Mouse (Mus musculus) frontal cortex, postnatal 14 days (tissue): ENCODE data around the gene Dnajc16.
A peak's percentile ranks its signal among the peaks of the same experiment; 100 is the strongest.
"Not testable (repeated sequence)": the region's sequence is repeated elsewhere in the genome, so short reads cannot be mapped to it uniquely, and the experiment has no call there.

Experiments used
- DNase-seq, 2 experiments: peaks; one replicate each; pipeline ENCODE4 v3.0.0; 2022; ENCODE audit warnings: low spot score in 2 of 2

Gene Dnajc16

DNA sequence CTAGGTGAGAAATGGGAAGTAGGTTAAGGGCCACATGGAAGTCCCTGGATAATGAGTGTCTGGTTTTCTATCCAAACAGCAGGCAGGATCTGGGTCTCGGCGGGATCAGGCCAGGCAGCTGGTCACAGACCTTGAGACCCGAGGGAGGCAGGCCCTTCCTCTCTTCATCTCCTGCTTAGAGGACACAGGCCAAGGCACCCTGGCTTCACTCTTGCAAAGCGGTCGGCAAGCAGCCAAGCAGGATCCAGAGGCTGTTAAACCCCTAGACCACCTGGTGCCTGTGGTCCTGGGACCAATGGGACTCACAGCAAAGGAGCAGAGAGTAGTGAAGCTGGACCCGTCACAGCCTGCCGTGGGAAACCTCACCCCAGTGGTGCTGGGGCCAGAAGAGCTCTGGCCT lies 5.6 kb upstream of the Dnajc16 start:
- no peak for DNase-seq

DNA sequence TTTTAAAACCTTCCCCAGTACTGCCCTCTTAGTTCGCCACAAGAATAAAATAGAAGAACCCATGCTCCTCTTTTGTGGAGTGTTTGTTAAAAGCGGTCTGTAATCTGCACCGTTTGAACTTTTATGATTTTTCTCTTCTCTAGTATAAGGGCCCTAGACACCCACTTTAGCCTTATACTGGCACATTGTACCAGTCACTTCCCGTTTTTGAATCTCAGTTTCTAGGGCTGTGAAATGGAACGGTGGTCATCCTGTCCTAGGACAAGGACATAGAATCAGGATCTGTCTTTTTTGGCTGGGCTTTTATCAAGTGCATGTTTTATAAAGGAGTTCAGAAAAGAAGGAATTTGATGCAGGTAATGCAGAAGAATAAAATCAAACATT lies 3.4 kb upstream of the Dnajc16 start:
- no peak for DNase-seq

DNA sequence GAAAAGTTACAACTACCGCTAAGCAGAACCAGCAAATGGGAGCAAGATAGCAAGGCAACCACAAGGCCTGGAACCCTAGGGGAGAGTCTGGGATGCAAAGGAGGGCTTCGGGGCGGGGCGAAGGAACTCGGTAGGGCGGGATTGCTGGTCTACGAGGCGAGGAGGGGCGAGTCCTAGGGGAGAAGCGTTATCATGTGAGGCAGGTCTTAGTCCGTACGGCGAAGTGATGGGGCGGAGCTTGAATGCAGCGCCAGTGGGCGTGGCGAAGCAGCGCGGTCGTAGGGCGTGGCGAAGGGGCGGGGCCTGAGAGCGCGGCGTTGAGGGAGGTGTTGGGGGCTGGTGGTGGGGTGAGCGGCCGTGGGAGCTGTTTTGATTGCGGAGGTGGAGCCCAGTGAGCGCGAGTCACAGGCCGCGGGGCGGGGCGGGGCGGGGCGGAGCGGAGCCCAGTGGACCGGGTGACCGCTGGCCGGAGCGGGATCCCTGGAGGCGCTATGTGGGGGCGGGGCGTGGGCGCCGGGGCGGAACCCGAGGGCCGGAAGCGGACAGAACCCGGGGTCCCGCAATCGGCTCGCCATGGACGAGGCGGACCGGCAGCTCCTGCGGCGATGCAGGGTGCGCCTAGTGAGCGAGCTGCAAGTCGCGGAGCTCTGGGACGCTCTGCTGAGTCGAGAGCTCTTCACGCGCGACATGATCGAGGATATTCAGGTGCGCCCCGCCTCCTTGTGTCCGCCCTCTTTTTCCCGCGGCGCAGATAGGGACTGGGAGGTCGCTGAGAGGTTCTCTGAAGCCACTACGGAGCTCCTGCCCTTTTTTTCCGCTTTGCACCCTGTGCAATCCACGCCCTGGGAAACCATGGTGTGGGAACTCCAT lies 2.8 kb upstream of the Dnajc16 start, which contains the start of gene Casp9:
Gene Casp9 (plus strand): TSS at position 331 of the 870 bp plus-strand sequence.
- DNase-seq, result peak; percentile 92 to 96

DNA sequence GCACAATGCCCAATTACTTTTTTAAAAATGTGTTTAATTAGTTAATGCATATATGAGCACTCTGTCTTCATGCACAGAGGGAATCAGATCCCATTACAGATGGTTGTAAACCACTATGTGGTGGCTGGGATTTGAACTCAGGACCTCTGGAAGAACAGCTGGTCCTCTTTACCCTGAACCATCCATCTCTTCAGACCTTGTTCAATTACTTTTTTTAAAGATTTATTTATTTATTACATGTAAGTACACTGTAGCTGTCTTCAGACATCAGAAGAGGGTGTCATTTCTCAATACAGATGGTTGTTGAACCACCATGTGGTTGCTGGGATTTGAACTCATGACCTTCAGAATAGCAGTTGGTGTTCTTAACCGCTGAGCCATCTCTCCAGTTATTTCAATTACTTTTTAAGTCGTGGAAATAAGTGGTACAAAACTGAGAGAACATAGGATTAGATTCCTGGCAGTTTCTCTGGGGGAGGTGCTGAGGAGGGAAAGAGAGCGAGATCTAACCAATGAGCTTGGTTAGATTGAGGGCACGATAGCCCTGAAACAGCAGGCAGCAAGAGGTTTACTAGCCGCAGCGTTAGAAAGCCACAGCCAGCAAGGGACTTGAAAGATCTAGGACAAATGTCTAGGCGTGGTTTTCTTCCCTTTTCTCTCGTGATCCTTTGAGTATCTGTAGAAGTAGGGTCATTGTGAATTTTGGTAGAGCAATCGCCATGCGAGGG lies 2.0 kb upstream of the Dnajc16 start:
- no peak for DNase-seq

DNA sequence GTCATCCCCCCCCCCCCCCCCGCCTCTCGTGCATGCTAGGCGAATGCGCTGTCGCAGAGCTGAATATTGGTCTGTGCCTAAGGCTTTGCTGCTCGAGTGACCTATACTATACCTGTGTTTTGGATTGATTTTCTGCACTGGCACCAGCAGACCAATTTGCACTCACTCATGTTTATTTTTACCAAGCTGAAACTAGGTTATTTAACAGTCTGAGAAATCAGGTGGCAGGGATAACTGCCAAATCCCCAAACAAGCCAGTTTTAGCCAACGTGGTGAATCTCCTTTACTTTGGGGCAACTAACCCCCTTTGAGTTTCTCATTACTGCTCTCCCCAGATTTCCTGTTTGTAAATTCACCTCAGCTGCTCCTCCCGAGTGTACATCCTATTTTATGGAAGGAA lies 1.2 kb upstream of the Dnajc16 start:
- no peak for DNase-seq

DNA sequence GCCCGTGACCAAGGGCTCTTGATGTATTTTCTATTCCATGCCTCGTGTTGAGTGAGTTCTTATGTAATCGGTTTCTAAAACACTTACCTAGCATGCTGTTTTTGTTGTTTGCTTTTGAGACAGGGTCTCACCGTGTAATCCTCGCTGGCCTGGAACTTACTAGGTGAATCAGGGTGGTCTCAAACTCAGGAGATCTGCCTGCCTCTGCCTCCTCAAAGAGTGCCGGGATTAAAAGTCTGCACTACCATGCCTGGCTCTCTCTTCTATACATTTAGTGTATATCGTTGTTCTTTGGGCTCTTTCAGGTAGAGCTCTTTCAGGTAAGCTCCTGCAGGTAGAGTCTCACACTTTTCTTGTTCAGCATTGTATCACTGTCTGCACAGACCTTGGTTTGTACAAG lies 755 bp upstream of the Dnajc16 start:
- no peak for DNase-seq

DNA sequence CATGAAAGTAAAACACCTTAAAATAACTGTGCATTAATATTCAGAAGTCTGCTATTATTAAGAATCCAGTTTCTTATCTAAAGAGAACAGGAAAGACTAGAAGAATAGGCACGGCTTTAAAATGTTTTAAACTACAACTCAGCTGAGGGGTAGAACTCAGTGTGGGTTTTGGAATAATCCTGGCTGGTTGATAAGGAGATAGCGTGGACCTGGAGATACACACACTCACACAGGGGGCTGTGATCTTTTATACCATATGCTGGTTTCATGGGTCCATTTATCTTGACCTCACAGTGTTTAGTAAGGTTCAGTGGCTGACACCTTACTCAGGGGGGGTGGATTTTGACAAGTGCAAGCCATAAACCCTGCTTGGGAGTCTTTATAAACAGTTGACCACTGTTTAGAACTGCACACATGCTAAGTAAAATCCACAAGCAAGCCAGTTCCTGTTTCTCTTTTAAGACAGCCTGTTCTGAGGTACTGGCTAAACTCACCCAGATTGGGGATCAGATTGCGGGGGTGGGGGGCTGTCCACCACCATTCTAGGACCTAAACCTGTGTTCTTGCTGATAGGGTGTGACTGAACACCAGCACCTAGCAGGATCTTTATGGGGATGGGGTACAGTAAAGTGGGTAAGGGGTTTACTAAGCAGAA lies 1.0 kb downstream of the Dnajc16 start:
- DNase-seq, result no peak

DNA sequence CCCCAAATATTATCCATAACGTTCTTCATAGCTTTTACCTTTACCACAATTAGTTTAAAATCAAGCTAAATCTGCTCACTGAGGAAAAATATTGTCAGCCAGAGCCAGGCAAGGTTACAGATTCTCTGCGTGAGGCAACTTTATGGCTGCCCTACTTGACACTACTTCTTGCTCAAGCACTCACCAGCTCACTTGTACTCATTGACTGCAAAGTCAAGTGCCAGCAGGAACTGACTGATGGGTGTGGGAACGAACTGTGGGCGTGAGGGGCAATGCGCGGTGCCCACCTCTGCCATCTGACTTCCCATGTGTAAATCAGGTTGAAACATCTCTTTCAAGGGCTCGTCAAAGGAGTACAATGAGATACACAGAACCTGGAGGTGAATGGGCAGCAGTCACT lies 3.3 kb downstream of the Dnajc16 start:
- DNase-seq, result no peak

DNA sequence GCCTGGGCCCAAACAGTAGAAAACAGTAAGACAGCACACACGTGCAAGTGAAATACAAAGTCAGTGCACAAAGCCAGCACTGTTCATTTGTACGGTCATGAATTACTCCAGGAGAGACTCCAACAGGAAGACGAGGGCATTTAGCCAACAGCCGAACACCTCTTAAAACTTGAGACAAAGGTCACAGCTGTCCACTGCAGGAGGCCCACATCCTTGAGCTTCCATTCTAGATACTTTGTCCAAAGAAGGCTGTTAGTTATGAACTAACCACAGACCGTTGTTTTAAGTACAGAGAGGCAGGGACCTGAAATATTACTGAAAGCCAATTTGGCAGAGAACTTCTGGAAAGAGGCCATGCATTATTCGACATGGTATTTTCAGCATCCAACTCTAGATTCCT lies 3.7 kb downstream of the Dnajc16 start:
- DNase-seq, result no peak

DNA sequence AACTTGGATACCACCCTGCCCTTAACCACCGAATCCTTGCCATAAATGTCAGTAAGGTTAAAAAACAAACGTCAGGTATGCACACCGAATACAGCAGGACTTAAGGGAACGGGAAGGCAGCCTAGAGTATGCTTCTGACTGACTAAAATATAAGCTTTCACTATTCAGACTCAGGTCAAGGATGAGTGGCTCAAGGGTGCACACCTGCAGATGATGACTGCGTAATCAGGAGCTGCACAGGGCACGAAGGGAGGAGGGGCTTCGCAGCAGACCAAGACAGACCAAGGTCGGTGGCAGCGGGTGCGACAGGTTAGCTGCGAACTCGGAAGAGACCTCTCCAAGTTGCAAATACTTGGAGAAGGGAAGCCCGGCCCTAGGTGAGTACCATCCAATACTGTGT lies 4.6 kb downstream of the Dnajc16 start:
- no peak for DNase-seq

DNA sequence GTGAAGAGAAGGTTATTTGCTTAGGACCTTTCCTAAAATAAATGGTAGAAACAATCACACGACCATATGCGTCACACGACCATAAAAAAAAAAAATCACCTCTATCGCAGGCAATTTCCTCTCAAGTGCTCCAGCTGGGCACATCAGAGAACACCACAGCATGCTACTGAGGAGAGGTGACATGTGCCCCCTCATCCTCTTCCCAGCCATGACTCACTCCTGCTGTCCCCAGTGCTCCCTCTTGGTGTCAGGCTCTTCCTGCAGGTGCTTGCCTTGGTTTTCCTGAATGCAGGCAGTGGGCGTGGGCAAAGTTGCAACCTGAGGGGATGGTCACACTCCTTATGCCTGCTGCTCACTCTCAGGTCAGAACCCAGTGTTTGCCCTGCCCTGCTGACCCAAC lies 5.9 kb downstream of the Dnajc16 start:
- DNase-seq, result no peak

DNA sequence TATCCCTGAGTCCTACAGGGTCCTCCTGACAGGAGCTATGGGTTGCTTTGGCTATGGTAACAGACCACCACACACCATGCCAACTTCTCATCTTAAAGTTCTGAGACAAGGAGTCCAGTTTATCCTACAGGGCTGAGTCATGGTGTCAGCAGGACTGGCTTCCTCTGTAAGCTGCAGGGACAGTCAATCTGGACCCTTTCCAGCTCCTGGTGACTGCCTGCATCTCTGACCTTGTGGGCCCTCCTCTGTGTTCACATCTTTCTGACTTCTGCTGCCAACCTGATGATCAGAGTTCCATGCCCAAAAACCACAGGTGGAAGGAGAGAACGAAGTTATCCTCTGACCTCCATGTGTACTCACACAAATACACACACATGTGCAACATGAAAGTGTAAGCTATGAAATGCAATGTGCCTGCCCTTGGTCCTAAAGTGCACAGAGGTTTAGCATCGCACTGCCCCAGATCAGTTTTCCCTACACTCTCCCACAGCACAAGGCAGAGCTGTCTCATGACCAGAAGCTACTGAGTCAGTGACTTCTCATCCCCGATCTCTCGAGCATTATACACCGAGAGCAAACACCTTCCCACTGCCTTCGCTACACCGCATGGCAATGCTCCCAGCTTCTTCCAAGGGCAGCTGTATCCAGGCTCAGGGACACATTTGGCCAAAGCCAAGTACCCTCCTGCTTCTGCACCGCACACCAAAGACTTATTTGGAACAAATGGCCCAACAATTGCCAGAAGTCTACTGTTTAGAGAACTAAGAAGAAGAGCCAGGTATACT lies 9.3 kb downstream of the Dnajc16 start:
- DNase-seq, result no peak

DNA sequence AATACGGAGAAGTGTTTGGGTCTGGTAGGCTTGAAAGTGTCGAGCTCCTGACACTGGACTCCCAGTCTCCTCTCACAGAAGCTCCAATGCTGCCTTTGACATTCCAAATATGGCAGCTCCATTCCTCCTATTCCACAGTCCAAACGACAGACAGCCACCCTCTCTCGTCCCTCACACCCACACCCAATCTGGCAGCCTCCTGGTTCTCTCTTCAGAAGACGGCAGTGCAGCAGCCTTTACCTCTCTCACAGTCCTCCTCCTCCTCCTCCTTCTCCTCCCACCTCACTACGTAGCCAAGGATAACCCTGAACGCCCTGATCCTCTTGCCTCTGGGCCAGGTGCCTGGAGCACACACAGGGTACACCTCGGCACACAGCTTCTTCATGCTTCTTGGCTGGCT lies 10.9 kb downstream of the Dnajc16 start:
- DNase-seq, result peak in 1 of 2 experiments; percentile 43

DNA sequence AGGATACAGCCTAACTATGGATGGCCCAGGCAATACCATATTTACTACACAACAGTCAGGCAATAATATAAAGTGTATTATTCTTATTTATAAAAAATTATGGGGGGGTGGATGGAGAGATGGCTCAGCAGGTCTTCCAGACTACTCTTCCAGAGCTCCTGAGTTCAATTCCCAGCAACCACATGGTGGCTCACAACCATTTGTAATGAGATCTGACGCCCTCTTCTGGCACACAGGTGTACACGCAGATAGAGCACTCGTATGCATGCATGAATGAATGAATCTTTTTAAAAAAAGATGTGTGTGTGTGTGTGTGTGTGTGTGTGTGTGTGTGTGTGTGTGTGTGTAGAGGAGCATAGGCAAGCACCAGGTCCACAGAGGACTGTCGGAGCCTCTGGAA lies 17.7 kb downstream of the Dnajc16 start:
- not testable (repeated sequence) for DNase-seq

DNA sequence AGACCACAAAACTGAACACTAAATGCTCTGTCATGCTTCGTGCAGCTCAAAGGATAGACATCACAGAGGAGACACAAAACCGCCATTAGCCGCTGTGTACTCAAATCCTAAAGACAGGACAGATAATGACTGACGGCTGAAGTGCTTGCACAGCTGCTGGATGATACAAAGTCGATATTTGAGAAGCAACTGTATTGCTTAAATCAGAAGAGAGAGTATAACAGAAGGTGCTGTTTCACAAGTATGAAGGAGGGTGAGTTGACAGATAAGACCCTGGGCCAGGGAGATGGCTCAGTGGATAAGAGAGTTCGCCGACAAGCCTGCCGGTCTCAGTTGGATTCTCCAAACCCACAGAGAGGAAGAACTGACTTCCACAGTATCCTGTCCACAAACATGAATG lies 18.9 kb downstream of the Dnajc16 start:
- DNase-seq, result no peak

DNA sequence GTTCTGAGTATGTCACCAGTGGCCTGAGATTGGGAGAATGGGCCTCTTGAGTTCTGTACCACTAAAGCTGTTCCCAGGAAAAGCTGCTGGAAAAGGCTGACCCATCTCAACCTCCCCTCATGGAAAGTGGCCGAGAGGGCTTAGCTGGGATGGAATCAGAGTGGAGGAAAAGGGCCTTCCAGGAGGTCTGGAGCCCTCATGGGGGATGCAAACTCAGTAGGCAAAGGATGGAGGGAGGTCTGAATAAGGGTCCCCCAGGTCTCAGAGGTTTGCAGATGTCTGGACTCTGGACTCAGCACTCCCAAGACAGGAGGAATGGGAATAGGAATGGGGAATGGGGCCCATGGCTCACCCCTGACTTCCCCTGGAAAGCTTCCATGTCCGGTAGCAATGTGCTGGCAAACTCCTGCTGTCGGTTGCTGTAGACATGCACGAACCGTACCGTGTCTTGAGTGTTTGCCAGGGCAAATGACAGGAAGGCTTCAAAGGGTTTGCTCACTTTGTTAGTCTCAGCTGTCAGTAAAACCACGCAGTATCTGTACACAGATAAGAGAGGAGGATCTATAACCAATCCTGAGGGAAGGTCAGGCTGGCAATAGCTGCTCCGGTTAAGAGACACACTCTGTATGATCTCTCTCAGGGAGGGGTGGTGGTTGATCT lies 21.1 kb downstream of the Dnajc16 start:
- no peak for DNase-seq

DNA sequence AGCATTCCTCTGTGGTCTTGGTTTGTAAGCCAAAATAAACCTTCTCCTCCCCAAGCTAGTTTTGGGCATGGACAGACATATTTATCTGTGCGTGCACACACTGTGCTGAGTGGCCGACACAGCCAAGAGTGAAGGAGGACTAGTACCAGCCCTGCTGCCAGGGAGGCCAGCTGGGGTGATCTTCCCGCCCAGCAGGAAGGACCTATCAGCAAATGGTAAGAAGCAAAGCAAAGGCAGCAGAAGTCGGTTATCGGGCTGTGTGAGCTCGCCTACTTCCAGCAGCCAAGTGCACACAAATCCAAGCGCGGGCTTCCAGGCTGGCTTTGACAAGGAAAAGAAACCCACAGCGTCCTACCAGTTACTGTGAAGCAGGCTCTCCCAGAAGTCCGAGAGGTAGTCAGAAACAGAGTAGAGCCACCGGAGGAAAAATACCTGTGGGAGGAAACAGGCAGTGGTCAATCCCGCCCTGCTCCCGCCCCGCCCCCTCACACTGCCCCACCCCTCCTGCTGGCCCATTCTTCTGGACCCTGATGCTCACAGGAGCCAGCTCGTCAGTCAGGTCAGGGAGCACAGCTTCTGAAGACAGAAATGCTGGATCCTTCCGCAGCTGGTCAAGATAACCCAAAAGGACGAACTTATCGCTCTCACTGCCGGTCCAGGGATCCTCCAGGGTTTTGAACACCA lies 23.2 kb downstream of the Dnajc16 start:
- DNase-seq, result no peak

DNA sequence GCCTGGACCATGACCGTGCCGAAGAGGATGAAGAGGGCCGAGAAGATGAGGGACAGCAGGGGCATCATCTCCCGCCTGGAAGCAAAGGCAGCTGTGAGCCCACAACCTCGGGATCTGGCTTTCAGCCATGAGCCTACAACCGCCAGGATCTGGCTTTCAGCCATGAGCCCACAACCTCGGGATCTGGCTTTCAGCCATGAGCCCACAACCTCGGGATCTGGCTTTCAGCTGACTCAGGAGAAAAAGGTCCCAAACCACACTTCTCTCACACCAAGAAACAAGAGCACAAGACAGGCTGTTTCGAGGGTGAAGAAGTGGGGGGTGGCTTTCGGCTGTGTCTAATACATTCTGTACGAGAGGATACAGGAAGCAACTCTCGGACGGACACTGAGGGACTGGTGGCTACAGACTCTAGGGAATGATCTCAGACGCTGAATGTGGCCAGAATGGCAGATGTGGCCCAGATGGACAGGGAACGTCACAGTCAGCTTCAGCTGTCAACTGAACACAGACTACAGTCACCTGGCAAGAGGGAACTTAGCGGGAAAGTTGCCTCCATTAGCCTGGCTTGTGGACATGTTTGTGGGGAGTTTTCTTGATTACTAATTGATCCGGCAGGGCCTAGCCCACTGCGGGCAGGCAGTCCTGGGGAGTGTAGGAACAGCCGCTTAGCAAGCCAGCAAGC lies 23.9 kb downstream of the Dnajc16 start:
- DNase-seq, result no peak

DNA sequence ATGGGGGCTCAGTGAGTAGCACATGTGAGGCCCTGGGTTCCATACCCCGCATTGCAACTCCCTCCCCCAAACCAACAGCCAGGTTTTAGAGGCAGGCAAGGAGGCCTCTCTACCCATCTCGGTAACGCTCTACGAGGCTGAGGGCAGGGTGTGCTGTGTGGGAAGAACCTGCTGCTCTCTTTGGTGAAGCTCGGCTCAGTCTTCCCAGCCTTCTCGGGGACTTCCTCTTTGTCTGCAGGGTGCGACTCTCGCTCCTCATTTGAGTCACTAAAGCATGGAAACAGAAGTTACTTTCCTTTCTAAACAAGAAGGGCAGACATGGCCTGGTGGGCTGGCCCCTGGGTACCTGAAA lies 24.4 kb downstream of the Dnajc16 start:
- DNase-seq, result no peak

DNA sequence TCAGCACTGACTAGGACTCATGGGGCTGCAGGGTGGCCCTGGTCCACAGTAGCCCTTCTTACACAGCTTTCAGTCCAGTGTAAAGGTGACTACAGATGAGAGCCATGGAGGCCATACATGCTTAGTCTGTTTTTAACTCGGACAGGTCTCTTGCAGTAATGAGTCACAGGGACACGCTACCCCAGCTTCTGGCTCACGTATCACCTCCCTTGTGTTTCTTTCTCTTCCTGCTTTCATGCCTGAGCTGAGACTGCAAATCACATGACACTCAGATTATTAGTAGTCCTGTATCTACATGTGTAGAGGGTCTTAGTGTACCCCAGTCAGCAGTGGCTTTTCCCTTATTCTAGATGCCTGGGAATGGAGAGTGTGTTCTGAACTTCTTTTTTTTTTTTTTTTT lies 25.7 kb downstream of the Dnajc16 start:
- DNase-seq, result no peak
